Mouse (Mus musculus): ENCODE data around the gene Arsa.

- TF ChIP-seq POLR2A (IDR thresholded peaks at IDR 0.05; ENCODE audit: control insufficient read depth, low read depth, low read length) (no peak), CTCF (IDR thresholded peaks at IDR 0.05; ENCODE audit: control insufficient read depth, insufficient read depth, insufficient replicate concordance, low read depth, low read length) (no peak)
Measured at GRCm38 (mm10) chr15:89498049-89498960, 21.1 kb upstream of the Arsa start.
